Mouse (Mus musculus): Measurements from ENCODE around the gene Otop3. TPM values are rescaled to one million over a fixed set of nuclear protein-coding genes. Genes with fewer than 3 reads are reported as not detected.

Otop3 gene
- polyA plus RNA-seq, 1 experiment: not detected

- no peaks in the 10 kb centered on the region for H3K79me3 ChIP-seq (ENCODE audit: low read depth)
Measured at GRCm38 (mm10) chr11:115296471-115297210, 37.9 kb upstream of the Otop3 start.

GRCm38 (mm10) chr11:115297214-115297826 lies 37.2 kb upstream of the Otop3 start, which contains the start of gene Fads6:
TSS of gene Fads6 (minus strand) at chr11:115297663.
- Histone ChIP-seq H3K36me3 (ENCODE audit: control insufficient read depth, insufficient read depth) (no peaks in the 10 kb centered on the region), H3K27me3 (ENCODE audit: control insufficient read depth, insufficient read depth, insufficient read length) (no peaks in the 10 kb centered on the region), H3ac (ENCODE audit: control insufficient read depth, insufficient read length, low read depth) (no peak within 1 kb of the TSS), H3K79me2 (ENCODE audit: control insufficient read depth, insufficient read depth) (no peaks in the 10 kb centered on the region), H3K4me3 (ENCODE audit: insufficient read depth, poor library complexity, severe bottlenecking) (no peak within 1 kb of the TSS), H3K79me3 (ENCODE audit: low read depth) (no peaks in the 10 kb centered on the region)
- TF ChIP-seq FOSL1 (IDR thresholded peaks at IDR 0.05; ENCODE audit: insufficient read depth, low read length, poor library complexity, severe bottlenecking) (no peak), CEBPB (IDR thresholded peaks at IDR 0.05; ENCODE audit: low read depth) (no peak), USF1 (IDR thresholded peaks at IDR 0.05; ENCODE audit: low read depth) (no peak), MYOG (IDR thresholded peaks at IDR 0.05; ENCODE audit: control insufficient read depth, extremely low read depth, insufficient read length) (no peak), MAX (IDR thresholded peaks at IDR 0.05) (no peak), CTCF (IDR thresholded peaks at IDR 0.05; ENCODE audit: control insufficient read depth, insufficient read depth, insufficient read length) (no peak), MYOD1 (IDR thresholded peaks at IDR 0.05; ENCODE audit: control insufficient read depth, insufficient read length, low read depth) (no peak)

More at GRCm38 (mm10) chr11:115296471-115297210, 37.9 kb upstream of the Otop3 start:
- TF ChIP-seq FOSL1 (IDR thresholded peaks at IDR 0.05; ENCODE audit: insufficient read depth, low read length, poor library complexity, severe bottlenecking) (no peak), MYOD1 (IDR thresholded peaks at IDR 0.05; ENCODE audit: control insufficient read depth, insufficient read length, low read depth) (no peak)
- Histone ChIP-seq H3K36me3 (ENCODE audit: control insufficient read depth, insufficient read depth) (no peaks in the 10 kb centered on the region), H3K79me2 (ENCODE audit: control insufficient read depth, insufficient read depth) (no peaks in the 10 kb centered on the region), H3K4me3 (ENCODE audit: insufficient read depth, poor library complexity, severe bottlenecking) (no peak overlapping the region), H3ac (ENCODE audit: control insufficient read depth, insufficient read length, low read depth) (no peak overlapping the region), H3K27me3 (ENCODE audit: control insufficient read depth, insufficient read depth, insufficient read length) (no peaks in the 10 kb centered on the region)

GRCm38 (mm10) chr11:115298160-115298559 lies 36.4 kb upstream of the Otop3 start:
- Histone ChIP-seq H3K4me3 (ENCODE audit: insufficient read depth, poor library complexity, severe bottlenecking) (no peak overlapping the region), H3K27me3 (ENCODE audit: control insufficient read depth, insufficient read depth, insufficient read length) (no peaks in the 10 kb centered on the region), H3K79me2 (ENCODE audit: control insufficient read depth, insufficient read depth) (no peaks in the 10 kb centered on the region), H3K36me3 (ENCODE audit: control insufficient read depth, insufficient read depth) (no peaks in the 10 kb centered on the region), H3ac (ENCODE audit: control insufficient read depth, insufficient read length, low read depth) (no peak overlapping the region), H3K79me3 (ENCODE audit: low read depth) (no peaks in the 10 kb centered on the region)
- no peak for TF ChIP-seq CEBPB (IDR thresholded peaks at IDR 0.05; ENCODE audit: low read depth)
- TF ChIP-seq FOSL1 (IDR thresholded peaks at IDR 0.05; ENCODE audit: insufficient read depth, low read length, poor library complexity, severe bottlenecking): no peak
- TF ChIP-seq MAX (IDR thresholded peaks at IDR 0.05): no peak
- no peak for TF ChIP-seq CTCF (IDR thresholded peaks at IDR 0.05; ENCODE audit: control insufficient read depth, insufficient read depth, insufficient read length)
- TF ChIP-seq MYOG (IDR thresholded peaks at IDR 0.05; ENCODE audit: control insufficient read depth, extremely low read depth, insufficient read length): no peak
- TF ChIP-seq MYOD1 (IDR thresholded peaks at IDR 0.05; ENCODE audit: control insufficient read depth, insufficient read length, low read depth): no peak
- no peak for TF ChIP-seq USF1 (IDR thresholded peaks at IDR 0.05; ENCODE audit: low read depth)

- H3K27me3 ChIP-seq (ENCODE audit: control insufficient read depth, insufficient read depth, insufficient read length): no peaks in the 10 kb centered on the region
- no peaks in the 10 kb centered on the region for H3K79me3 ChIP-seq (ENCODE audit: low read depth)
- no peak for TF ChIP-seq MYOG (IDR thresholded peaks at IDR 0.05; ENCODE audit: control insufficient read depth, extremely low read depth, insufficient read length)
- no peak for TF ChIP-seq MYOD1 (IDR thresholded peaks at IDR 0.05; ENCODE audit: control insufficient read depth, insufficient read length, low read depth)
- no peak for TF ChIP-seq MAX (IDR thresholded peaks at IDR 0.05)
- no peak for TF ChIP-seq CEBPB (IDR thresholded peaks at IDR 0.05; ENCODE audit: low read depth)
- H3K36me3 ChIP-seq (ENCODE audit: control insufficient read depth, insufficient read depth): no peaks in the 10 kb centered on the region
- no peaks in the 10 kb centered on the region for H3K79me2 ChIP-seq (ENCODE audit: control insufficient read depth, insufficient read depth)
- H3K4me3 ChIP-seq (ENCODE audit: insufficient read depth, poor library complexity, severe bottlenecking): no peak overlapping the region
- H3ac ChIP-seq (ENCODE audit: control insufficient read depth, insufficient read length, low read depth): no peak overlapping the region
Measured at GRCm38 (mm10) chr11:115300745-115301144, 33.8 kb upstream of the Otop3 start.

- Histone ChIP-seq H3ac (ENCODE audit: control insufficient read depth, insufficient read length, low read depth) (no peak overlapping the region), H3K4me3 (ENCODE audit: insufficient read depth, poor library complexity, severe bottlenecking) (no peak overlapping the region), H3K36me3 (ENCODE audit: control insufficient read depth, insufficient read depth) (no peaks in the 10 kb centered on the region), H3K27me3 (ENCODE audit: control insufficient read depth, insufficient read depth, insufficient read length) (no peaks in the 10 kb centered on the region), H3K79me3 (ENCODE audit: low read depth) (no peaks in the 10 kb centered on the region), H3K79me2 (ENCODE audit: control insufficient read depth, insufficient read depth) (no peaks in the 10 kb centered on the region)
- TF ChIP-seq USF1 (IDR thresholded peaks at IDR 0.05; ENCODE audit: low read depth) (peak; percentile 19), FOSL1 (IDR thresholded peaks at IDR 0.05; ENCODE audit: insufficient read depth, low read length, poor library complexity, severe bottlenecking) (no peak), CEBPB (IDR thresholded peaks at IDR 0.05; ENCODE audit: low read depth) (no peak), MYOD1 (IDR thresholded peaks at IDR 0.05; ENCODE audit: control insufficient read depth, insufficient read length, low read depth) (no peak)
Measured at GRCm38 (mm10) chr11:115301351-115301750, 33.2 kb upstream of the Otop3 start.

- Histone ChIP-seq H3K4me3 (ENCODE audit: insufficient read depth, poor library complexity, severe bottlenecking) (no peak overlapping the region), H3K27me3 (ENCODE audit: control insufficient read depth, insufficient read depth, insufficient read length) (no peaks in the 10 kb centered on the region), H3ac (ENCODE audit: control insufficient read depth, insufficient read length, low read depth) (no peak overlapping the region), H3K79me3 (ENCODE audit: low read depth) (no peaks in the 10 kb centered on the region), H3K36me3 (ENCODE audit: control insufficient read depth, insufficient read depth) (no peaks in the 10 kb centered on the region), H3K79me2 (ENCODE audit: control insufficient read depth, insufficient read depth) (no peaks in the 10 kb centered on the region)
- TF ChIP-seq CTCF (IDR thresholded peaks at IDR 0.05; ENCODE audit: control insufficient read depth, insufficient read depth, insufficient read length) (no peak), MAX (IDR thresholded peaks at IDR 0.05) (no peak), MYOD1 (IDR thresholded peaks at IDR 0.05; ENCODE audit: control insufficient read depth, insufficient read length, low read depth) (no peak), MYOG (IDR thresholded peaks at IDR 0.05; ENCODE audit: control insufficient read depth, extremely low read depth, insufficient read length) (no peak), CEBPB (IDR thresholded peaks at IDR 0.05; ENCODE audit: low read depth) (no peak), USF1 (IDR thresholded peaks at IDR 0.05; ENCODE audit: low read depth) (no peak), FOSL1 (IDR thresholded peaks at IDR 0.05; ENCODE audit: insufficient read depth, low read length, poor library complexity, severe bottlenecking) (no peak)
Measured at GRCm38 (mm10) chr11:115303167-115303566, 31.4 kb upstream of the Otop3 start.

Data from C2C12 (cell line).